Mouse (Mus musculus) spleen, adult 2 months (tissue): Measurements from ENCODE around the gene Rgs10.

ENCODE experiments used
- CTCF ChIP-seq: fragments of 200-500 bp; IDR thresholded peaks from 2 replicates; pipeline ENCODE4 v1.5.1; 2011; ENCODE audit warnings: mild to moderate bottlenecking, inconsistent platforms; ENCODE audit not compliant: insufficient read depth, insufficient read length, insufficient replicate concordance; ENCODE audit errors: extremely low read depth
- POLR2A ChIP-seq: fragments of 200-500 bp; IDR thresholded peaks from 2 replicates; pipeline ENCODE4 v1.6.1; 2011; ENCODE audit warnings: low read depth, low read length, inconsistent platforms

DNA sequence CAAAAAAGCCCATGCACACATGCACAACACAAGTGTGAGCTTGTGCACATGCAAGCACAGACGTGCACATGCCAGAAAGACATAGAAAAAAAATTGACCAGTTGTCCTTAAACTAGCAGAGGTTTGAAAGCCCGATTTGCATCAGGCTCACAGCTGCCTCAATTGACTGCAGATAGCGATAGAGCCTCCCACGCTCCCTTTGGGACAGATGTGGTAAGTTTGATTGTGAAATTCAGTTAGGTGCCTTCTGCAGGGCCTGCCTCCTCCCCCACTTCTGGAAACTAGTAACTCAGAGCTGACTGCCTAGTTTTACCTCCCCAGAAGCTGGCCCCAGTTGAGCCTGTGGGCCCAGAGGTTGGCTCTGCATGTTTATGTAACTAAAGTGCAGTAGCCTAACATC is 19.9 kb downstream of the Rgs10 start:
- TF ChIP-seq CTCF: no peak
- TF ChIP-seq POLR2A: no peak
